Mouse (Mus musculus) embryonic facial prominence, embryonic 13.5 days (tissue): ENCODE results near the gene Itgax. TPM values are rescaled to one million over a fixed set of nuclear protein-coding genes. Genes with fewer than 3 reads are reported as not detected.
"Not testable (repeated sequence)": the region's sequence is repeated elsewhere in the genome, so short reads cannot be mapped to it uniquely, and the experiment has no call there.

ENCODE experiments used
- ATAC-seq: fragments of 200-750 bp; cut with Nextera tagmentation; 2 replicates; pipeline ENCODE4 v1.8.0; 2017; ENCODE audit warnings: low read depth; ENCODE audit not compliant: insufficient number of reproducible peaks, insufficient read depth, low FRiP score, low TSS enrichment
- H3K27ac ChIP-seq: fragments of 300-500 bp; sonication (generic); 2 replicates; pipeline ENCODE4 v1.5.1; 2015; ENCODE audit warnings: moderate library complexity, mild to moderate bottlenecking, inconsistent platforms
- H3K27me3 ChIP-seq: fragments of 300-500 bp; sonication (generic); 2 replicates; pipeline ENCODE4 v1.6.1; 2015; ENCODE audit warnings: mild to moderate bottlenecking, inconsistent platforms
- H3K36me3 ChIP-seq: fragments of 300-500 bp; sonication (generic); 2 replicates; pipeline ENCODE4 v1.6.1; 2015; ENCODE audit warnings: mild to moderate bottlenecking, inconsistent platforms
- H3K4me1 ChIP-seq: fragments of 300-500 bp; sonication (generic); 2 replicates; pipeline ENCODE4 v1.6.1; 2015; ENCODE audit warnings: inconsistent platforms
- H3K4me2 ChIP-seq: fragments of 300-500 bp; sonication (generic); 2 replicates; pipeline ENCODE4 v1.6.1; 2015; ENCODE audit warnings: moderate library complexity, mild to moderate bottlenecking, inconsistent platforms
- H3K4me3 ChIP-seq: fragments of 300-500 bp; sonication (generic); 2 replicates; pipeline ENCODE4 v1.5.1; 2015; ENCODE audit warnings: mild to moderate bottlenecking, inconsistent platforms
- H3K9ac ChIP-seq: fragments of 300-500 bp; sonication (generic); 2 replicates; pipeline ENCODE4 v1.6.1; 2015; ENCODE audit warnings: mild to moderate bottlenecking, inconsistent platforms
- H3K9me3 ChIP-seq: fragments of 300-500 bp; sonication (generic); 2 replicates; pipeline ENCODE4 v1.6.1; 2016; ENCODE audit warnings: inconsistent platforms
- WGBS: fragments of 180-500 bp; shearing (Covaris S2); methylation state at CpG from one replicate; pipeline ENCODE4 v1.1.7; 2015; ENCODE audit warnings: mixed read lengths; 5-methylcytosine and 5-hydroxymethylcytosine counted together
- polyA plus RNA-seq: library from polyadenylated mRNA; unstranded; fragments of >200 nt; fragmentation: Nextera tagmentation; extraction: Ambion mirVana; gene quantifications from 2 replicates; pipeline ENCODE4 v1.2.1, GENCODE M21; 2015

Itgax gene
- polyA plus RNA-seq, 1 experiment from 2014 or later: not detected

DNA sequence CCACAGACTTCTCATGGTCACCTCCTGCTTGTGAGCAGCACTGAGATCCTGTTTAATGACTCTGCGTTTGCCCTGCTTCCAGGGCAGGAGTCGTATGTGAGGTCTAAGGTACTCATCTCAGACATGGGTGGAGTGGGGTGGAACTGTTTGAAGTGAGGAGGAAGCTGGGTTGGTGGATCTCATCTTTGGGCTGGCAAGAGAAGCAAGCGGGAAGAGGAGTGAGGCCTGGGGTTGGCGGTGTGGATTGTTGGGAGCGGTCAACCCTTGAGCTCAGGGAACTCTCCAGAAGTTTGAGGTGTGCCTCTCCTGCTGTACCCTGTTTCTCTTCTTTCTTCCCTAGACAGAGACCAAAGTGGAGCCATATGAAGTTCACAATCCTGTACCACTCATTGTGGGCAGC lies 13.0 kb upstream of the Itgax start:
- Histone ChIP-seq H3K4me2 (no peak overlapping the region), H3K4me3 (no peak overlapping the region), H3K9ac (no peak overlapping the region), H3K4me1 (no peaks in the 10 kb centered on the region), H3K36me3 (no peaks in the 10 kb centered on the region), H3K27me3 (no peaks in the 10 kb centered on the region; the same call in none of the 2 replicates), H3K27ac (no peak overlapping the region), H3K9me3 (no peaks in the 10 kb centered on the region)
- WGBS: 91% methylated on average over 5 of the region's 5 CpGs
- ATAC-seq: no peak

GRCm38 (mm10) chr7:128119726-128120490 lies 9.4 kb upstream of the Itgax start:
- no peak overlapping the region for H3K4me3 ChIP-seq
- ATAC-seq: no peak
- WGBS: 82% methylated on average over 6 of the region's 6 CpGs

GRCm38 (mm10) chr7:128132148-128132547 lies 2.8 kb downstream of the Itgax start:
- Histone ChIP-seq H3K9ac (no peak overlapping the region), H3K36me3 (no peaks in the 10 kb centered on the region), H3K4me2 (no peak overlapping the region), H3K27me3 (no peaks in the 10 kb centered on the region), H3K4me1 (no peaks in the 10 kb centered on the region), H3K4me3 (no peak overlapping the region), H3K9me3 (no peaks in the 10 kb centered on the region), H3K27ac (no peak overlapping the region)
- WGBS: 77% methylated on average over 5 of the region's 5 CpGs
- no peak for ATAC-seq

More at GRCm38 (mm10) chr7:128119726-128120490, 9.4 kb upstream of the Itgax start:
- H3K4me1 ChIP-seq: no peaks in the 10 kb centered on the region
- no peak overlapping the region for H3K9ac ChIP-seq
- H3K9me3 ChIP-seq: no peaks in the 10 kb centered on the region
- H3K4me2 ChIP-seq: no peak overlapping the region
- no peaks in the 10 kb centered on the region; the same call in 1 of the 2 replicates for H3K27me3 ChIP-seq
- H3K36me3 ChIP-seq: no peaks in the 10 kb centered on the region
- no peak overlapping the region for H3K27ac ChIP-seq

- Histone ChIP-seq H3K4me3 (no peak overlapping the region), H3K9ac (no peak overlapping the region), H3K36me3 (no peaks in the 10 kb centered on the region), H3K4me2 (no peak overlapping the region), H3K27me3 (no peaks in the 10 kb centered on the region), H3K9me3 (no peaks in the 10 kb centered on the region), H3K4me1 (no peaks in the 10 kb centered on the region), H3K27ac (no peak overlapping the region)
- no peak for ATAC-seq
- WGBS: 88% methylated on average over 2 of the region's 2 CpGs
Measured at GRCm38 (mm10) chr7:128133596-128133995, 4.2 kb downstream of the Itgax start.

GRCm38 (mm10) chr7:128136927-128137326 lies 7.6 kb downstream of the Itgax start:
- Histone ChIP-seq H3K36me3 (no peaks in the 10 kb centered on the region), H3K4me2 (no peak overlapping the region), H3K9me3 (no peaks in the 10 kb centered on the region), H3K9ac (no peak overlapping the region), H3K4me3 (no peak overlapping the region), H3K27ac (no peak overlapping the region), H3K4me1 (no peaks in the 10 kb centered on the region), H3K27me3 (no peaks in the 10 kb centered on the region)
- no peak for ATAC-seq
- WGBS: 61% methylated on average over 4 of the region's 4 CpGs

GRCm38 (mm10) chr7:128139611-128140010 lies 10.3 kb downstream of the Itgax start:
- no peak overlapping the region for H3K27ac ChIP-seq
- H3K27me3 ChIP-seq: no peaks in the 10 kb centered on the region
- WGBS: 92% methylated on average over 6 of the region's 6 CpGs
- no peak overlapping the region for H3K9ac ChIP-seq
- no peak overlapping the region for H3K4me2 ChIP-seq
- H3K36me3 ChIP-seq: no peaks in the 10 kb centered on the region
- H3K4me3 ChIP-seq: no peak overlapping the region
- H3K9me3 ChIP-seq: no peaks in the 10 kb centered on the region
- H3K4me1 ChIP-seq: no peaks in the 10 kb centered on the region
- no peak for ATAC-seq

- no peaks in the 10 kb centered on the region for H3K4me1 ChIP-seq
Measured at GRCm38 (mm10) chr7:128150970-128151369, 21.6 kb downstream of the Itgax start.

GRCm38 (mm10) chr7:128154076-128154475 lies 24.7 kb downstream of the Itgax start, which contains the start of gene Itgad:
Gene Itgad (plus strand): TSS chr7:128154376.
- 91% methylated on average over 21 of the region's 21 CpGs for WGBS
- no peak within 1 kb of the TSS for H3K27ac ChIP-seq
- H3K9ac ChIP-seq: no peak within 1 kb of the TSS
- no peak within 1 kb of the TSS for H3K4me3 ChIP-seq
- no peak for ATAC-seq
- no peak within 1 kb of the TSS for H3K4me2 ChIP-seq
- no peaks in the 10 kb centered on the region for H3K9me3 ChIP-seq
- no peaks in the 10 kb centered on the region for H3K36me3 ChIP-seq
- no peaks in the 10 kb centered on the region for H3K27me3 ChIP-seq
- no peaks in the 10 kb centered on the region for H3K4me1 ChIP-seq

More at GRCm38 (mm10) chr7:128150970-128151369, 21.6 kb downstream of the Itgax start:
- WGBS: 94% methylated on average over 8 of the region's 8 CpGs
- H3K27me3 ChIP-seq: no peaks in the 10 kb centered on the region
- H3K4me3 ChIP-seq: no peak overlapping the region
- no peak overlapping the region for H3K27ac ChIP-seq
- ATAC-seq: no peak
- H3K9me3 ChIP-seq: no peaks in the 10 kb centered on the region
- no peak overlapping the region for H3K4me2 ChIP-seq
- H3K36me3 ChIP-seq: no peaks in the 10 kb centered on the region
- no peak overlapping the region for H3K9ac ChIP-seq

GRCm38 (mm10) chr7:128154924-128155323 lies 25.6 kb downstream of the Itgax start:
- Histone ChIP-seq H3K9ac (no peak overlapping the region), H3K27me3 (no peaks in the 10 kb centered on the region), H3K9me3 (no peaks in the 10 kb centered on the region), H3K4me3 (no peak overlapping the region), H3K4me1 (no peaks in the 10 kb centered on the region), H3K36me3 (no peaks in the 10 kb centered on the region), H3K27ac (no peak overlapping the region), H3K4me2 (no peak overlapping the region)
- ATAC-seq: no peak
- WGBS: 69% methylated on average over 10 of the region's 10 CpGs

- not testable (repeated sequence) for H3K9me3 ChIP-seq, ATAC-seq, H3K9ac ChIP-seq, H3K27me3 ChIP-seq, H3K27ac ChIP-seq, H3K4me3 ChIP-seq, H3K4me1 ChIP-seq, H3K4me2 ChIP-seq, H3K36me3 ChIP-seq
- 80% methylated on average over 8 of the region's 8 CpGs for WGBS
Measured at GRCm38 (mm10) chr7:128158688-128159354, 29.5 kb downstream of the Itgax start.

- WGBS: 94% methylated on average over 4 of the region's 4 CpGs
- no peak for ATAC-seq
- Histone ChIP-seq H3K4me3 (no peak overlapping the region), H3K27me3 (no peaks in the 10 kb centered on the region), H3K9ac (no peak overlapping the region), H3K9me3 (no peaks in the 10 kb centered on the region), H3K36me3 (no peaks in the 10 kb centered on the region), H3K4me1 (no peaks in the 10 kb centered on the region), H3K4me2 (no peak overlapping the region), H3K27ac (no peak overlapping the region)
Measured at GRCm38 (mm10) chr7:128164001-128164400, 34.7 kb downstream of the Itgax start.

DNA sequence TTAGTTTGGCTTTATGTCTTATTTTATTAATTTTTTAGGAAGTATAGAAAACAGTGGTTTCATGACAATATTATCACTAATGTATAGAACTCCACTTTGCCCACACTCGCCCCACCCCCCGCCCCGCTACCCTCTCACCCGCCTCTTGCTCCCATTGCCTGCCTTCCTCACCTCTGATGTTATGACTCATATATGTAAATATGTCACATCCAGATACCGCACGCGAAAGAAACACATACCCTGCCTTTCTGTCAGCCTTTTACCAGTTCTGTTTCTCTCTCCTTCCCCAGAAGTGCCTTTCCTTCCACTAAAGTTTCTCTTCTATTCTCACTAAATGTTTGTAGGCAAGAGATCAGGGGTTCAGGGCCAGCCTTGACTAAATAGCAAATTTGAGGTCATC lies 37.0 kb downstream of the Itgax start:
- Histone ChIP-seq H3K4me1 (no peaks in the 10 kb centered on the region), H3K36me3 (no peaks in the 10 kb centered on the region), H3K27ac (no peak overlapping the region), H3K9ac (no peak overlapping the region), H3K4me2 (no peak overlapping the region), H3K27me3 (no peaks in the 10 kb centered on the region), H3K9me3 (no peaks in the 10 kb centered on the region), H3K4me3 (no peak overlapping the region)
- no peak for ATAC-seq
- WGBS: 86% methylated on average over 7 of the region's 7 CpGs
